Mouse (Mus musculus) bone marrow, adult 2 months (tissue): ENCODE data around the gene Zfp653. TPM values are rescaled to one million over a fixed set of nuclear protein-coding genes. Genes with fewer than 3 reads are reported as not detected.
"Not testable (repeated sequence)": the region's sequence is repeated elsewhere in the genome, so short reads cannot be mapped to it uniquely, and the experiment has no call there.

Experiments
- H3K27ac ChIP-seq: fragments of 200-500 bp; 2 replicates; pipeline ENCODE4 v1.5.1; 2012; ENCODE audit warnings: low read depth, mild to moderate bottlenecking, control low read depth, inconsistent platforms, low read length; ENCODE audit not compliant: control insufficient read depth, poor library complexity, insufficient read depth
- H3K4me1 ChIP-seq: fragments of 200-500 bp; 2 replicates; pipeline ENCODE4 v1.6.1; 2011; ENCODE audit warnings: low read length; ENCODE audit not compliant: control insufficient read depth, insufficient read depth
- H3K4me3 ChIP-seq: fragments of 200-500 bp; replicated peaks from 2 replicates; pipeline ENCODE3; 2011; ENCODE audit warnings: mild to moderate bottlenecking, low read depth, low read length, control low read depth; ENCODE audit not compliant: control insufficient read depth
- CTCF ChIP-seq: fragments of 200-500 bp; IDR thresholded peaks from 2 replicates; pipeline ENCODE4 v1.5.1; 2011; ENCODE audit warnings: low read length, control low read depth; ENCODE audit not compliant: control insufficient read depth, insufficient read depth
- POLR2A ChIP-seq: fragments of 200-500 bp; IDR thresholded peaks from 2 replicates; pipeline ENCODE4 v1.6.1; 2011; ENCODE audit warnings: low read depth, mild to moderate bottlenecking, control low read depth, low read length, borderline replicate concordance; ENCODE audit not compliant: control insufficient read depth
- WGBS: fragments of 180-500 bp; shearing (Covaris S2); methylation state at CpG from one replicate; pipeline ENCODE4 v1.1.7; 2018; 5-methylcytosine and 5-hydroxymethylcytosine counted together
- polyA plus RNA-seq: library from polyadenylated mRNA; stranded (reverse); fragments of >200 nt; gene quantifications from 2 replicates; pipeline ENCODE4 v1.2.4, GENCODE M21; 2011; ENCODE audit warnings: low replicate concordance; ENCODE audit not compliant: missing spikeins, insufficient read depth, insufficient read length

The Zfp653 gene
- polyA plus RNA-seq, 1 experiment, result 15.3 TPM

- TF ChIP-seq POLR2A (no peak), CTCF (no peak)
- 18% methylated on average over 4 of the region's 4 CpGs for WGBS
- peaks cover 2% of the 10 kb centered on the region; the same call in 1 of the 2 replicates for H3K4me1 ChIP-seq
- H3K4me3 ChIP-seq, result peak overlapping the region; percentile 95
- H3K27ac ChIP-seq, result no peak overlapping the region
These were observed 13.5 kb upstream of the Zfp653 start for GRCm38 (mm10) chr9:22084667-22085021.

DNA sequence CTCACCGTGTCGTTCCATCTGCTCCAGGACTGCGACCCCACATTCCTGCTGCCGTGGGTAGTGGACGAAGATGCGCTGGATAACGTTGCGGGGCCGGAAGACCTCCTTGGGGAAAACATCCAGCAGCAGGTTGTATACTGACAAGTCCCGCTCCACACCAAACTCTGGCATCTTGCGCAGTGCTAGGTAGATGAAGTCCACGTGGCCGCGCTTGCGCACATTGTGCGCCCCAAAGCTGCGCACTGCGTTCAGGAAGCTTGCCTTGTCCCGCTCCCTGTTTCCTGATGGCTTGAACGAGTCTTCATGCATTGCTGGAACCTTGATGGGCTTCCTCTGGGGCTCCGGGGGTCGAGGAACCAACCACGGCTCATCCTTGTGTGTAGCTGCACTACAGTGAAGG, 5.0 kb upstream of the Zfp653 start:
- TF ChIP-seq CTCF (no peak), POLR2A (no peak)
- Histone ChIP-seq H3K27ac (no peak overlapping the region), H3K4me1 (no peaks in the 10 kb centered on the region), H3K4me3 (no peak overlapping the region)
- WGBS, result 92% methylated on average over 23 of the region's 23 CpGs

GRCm38 (mm10) chr9:22075778-22076177, 4.6 kb upstream of the Zfp653 start:
- WGBS, result 78% methylated on average over 5 of the region's 5 CpGs
- H3K4me1 ChIP-seq, H3K27ac ChIP-seq, H3K4me3 ChIP-seq: not testable (repeated sequence)

DNA sequence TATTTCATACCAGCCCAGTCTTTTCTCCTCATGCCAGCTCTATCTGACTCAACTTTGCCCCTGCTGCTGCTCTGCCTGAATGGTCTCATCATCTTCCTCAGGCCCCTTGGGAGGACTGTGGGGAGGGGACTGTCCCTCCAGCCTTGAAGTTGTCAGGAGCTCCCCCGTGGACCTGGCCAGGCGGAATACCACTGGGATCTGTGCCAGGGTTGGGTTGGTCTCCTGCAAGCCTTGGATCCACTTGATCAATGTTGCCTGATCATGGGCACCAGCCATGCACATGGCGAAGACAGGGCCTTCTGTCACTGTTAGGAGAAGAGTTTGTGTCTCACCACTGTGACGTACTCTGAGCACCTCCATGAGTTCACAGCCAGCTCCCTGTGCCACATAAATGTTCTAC, 1.1 kb upstream of the Zfp653 start:
- TF ChIP-seq POLR2A (no peak), CTCF (no peak)
- WGBS, result 84% methylated on average over 4 of the region's 4 CpGs
- Histone ChIP-seq H3K4me1 (no peaks in the 10 kb centered on the region; the same call in none of the 2 replicates), H3K27ac (no peak overlapping the region), H3K4me3 (no peak overlapping the region)

DNA sequence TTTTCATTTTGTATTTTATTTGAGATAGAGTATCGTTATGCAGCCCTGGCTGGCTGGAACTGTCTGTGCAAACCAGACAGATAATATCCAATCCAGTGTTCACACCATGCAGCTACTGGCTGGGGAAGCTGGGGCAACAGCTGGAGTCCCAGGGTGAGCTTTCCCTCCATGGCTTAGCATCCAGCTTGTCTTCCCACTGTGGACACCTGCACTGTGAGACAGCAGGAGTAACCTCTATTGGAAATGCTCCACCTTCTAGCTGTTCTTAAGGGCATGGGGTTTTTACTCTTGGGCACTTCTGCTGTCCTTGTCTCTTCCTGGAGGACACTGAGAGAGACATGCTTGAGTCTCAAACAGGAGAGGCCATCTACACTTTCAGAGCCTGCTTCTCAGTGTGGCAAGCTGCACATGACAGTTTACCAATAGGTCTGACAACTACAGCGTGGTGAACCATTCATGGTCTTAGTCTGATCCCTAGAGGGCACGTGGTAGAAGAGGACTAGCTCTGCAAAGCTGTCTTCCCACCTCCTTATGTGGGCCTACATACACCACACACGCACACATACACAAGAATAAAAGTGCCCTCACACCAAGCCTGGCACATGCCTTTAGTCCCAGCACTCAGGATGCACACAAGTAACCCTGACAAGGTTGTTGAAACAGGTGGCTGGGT, 1.2 kb downstream of the Zfp653 start:
- TF ChIP-seq POLR2A, result no peak
- TF ChIP-seq CTCF, result no peak
- 56% methylated on average over 4 of the region's 4 CpGs for WGBS
- H3K4me3 ChIP-seq, result peak overlapping the region; percentile 92
- H3K27ac ChIP-seq, result peak overlapping the region; percentile 96; the same call in 1 of the 2 replicates
- H3K4me1 ChIP-seq, result no peaks in the 10 kb centered on the region; the same call in none of the 2 replicates

DNA sequence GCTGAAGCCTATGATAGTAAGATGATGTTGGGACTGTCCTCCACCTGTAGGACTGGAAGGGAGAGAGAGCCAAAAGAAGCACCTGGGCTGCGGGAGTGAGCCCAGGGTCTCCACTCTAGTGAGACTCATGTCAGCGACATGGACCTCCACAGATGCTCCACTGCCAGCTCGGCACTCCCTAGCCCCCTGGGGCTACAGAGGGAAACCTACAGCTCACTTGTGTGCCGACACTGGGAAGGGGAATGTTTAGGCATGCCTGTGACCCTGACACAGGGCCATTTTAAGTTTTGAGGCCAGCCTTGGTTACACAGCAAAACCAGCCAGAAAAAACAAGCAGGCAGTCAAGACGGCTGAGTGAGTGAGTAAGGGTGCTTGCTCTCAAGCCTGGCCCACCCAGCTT, 4.0 kb downstream of the Zfp653 start:
- H3K27ac ChIP-seq, result no peak overlapping the region
- H3K4me3 ChIP-seq, result no peak overlapping the region
- 89% methylated on average over 5 of the region's 5 CpGs for WGBS
- H3K4me1 ChIP-seq, result no peaks in the 10 kb centered on the region; the same call in none of the 2 replicates
- TF ChIP-seq CTCF (no peak), POLR2A (no peak)

DNA sequence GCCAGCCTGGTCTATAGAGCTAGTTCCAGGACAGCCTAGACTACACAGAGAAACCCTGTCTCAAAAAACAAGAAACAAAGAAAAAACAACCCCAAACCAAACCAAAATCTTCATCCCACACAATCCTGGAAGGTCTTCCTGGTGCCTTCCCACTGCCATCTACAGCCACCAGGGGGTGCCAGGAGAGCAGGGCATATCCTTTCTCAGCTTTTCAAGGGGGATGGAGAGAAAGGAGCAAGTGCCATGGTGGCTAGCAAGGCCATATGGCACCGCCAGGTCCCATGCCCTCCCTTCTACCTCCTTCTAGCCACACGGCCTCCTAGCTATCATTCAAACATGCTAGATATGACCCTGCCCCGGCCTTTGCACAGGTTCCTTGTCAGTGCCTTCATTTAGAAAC, 4.7 kb downstream of the Zfp653 start:
- Histone ChIP-seq H3K4me3 (no peak overlapping the region), H3K27ac (no peak overlapping the region), H3K4me1 (no peaks in the 10 kb centered on the region; the same call in none of the 2 replicates)
- peak; percentile 91 for TF ChIP-seq CTCF
- TF ChIP-seq POLR2A, result no peak
- 71% methylated on average over 3 of the region's 3 CpGs for WGBS

DNA sequence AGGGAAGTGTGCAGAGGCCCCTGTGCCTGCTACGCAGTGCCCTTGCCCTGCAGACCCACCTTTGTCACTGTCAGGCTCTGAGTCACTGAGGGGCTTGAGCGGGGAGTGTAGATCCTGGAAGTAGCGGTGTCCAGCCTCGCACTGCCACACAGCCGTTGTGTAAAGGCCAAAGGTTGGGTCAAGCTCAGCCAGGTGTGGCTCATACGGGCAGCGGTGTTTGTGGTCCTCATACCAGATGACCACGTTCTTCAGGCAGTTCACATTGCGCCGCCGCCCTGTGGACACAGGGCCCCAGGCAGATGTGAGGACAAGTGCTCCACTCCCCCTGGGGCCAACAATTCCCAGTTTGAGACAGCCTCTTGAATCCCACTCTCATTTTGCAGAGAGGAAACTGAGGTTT, 5.5 kb downstream of the Zfp653 start:
- TF ChIP-seq POLR2A (no peak), CTCF (no peak)
- Histone ChIP-seq H3K4me3 (no peak overlapping the region), H3K4me1 (no peaks in the 10 kb centered on the region; the same call in none of the 2 replicates), H3K27ac (no peak overlapping the region)
- WGBS, result 94% methylated on average over 11 of the region's 11 CpGs

DNA sequence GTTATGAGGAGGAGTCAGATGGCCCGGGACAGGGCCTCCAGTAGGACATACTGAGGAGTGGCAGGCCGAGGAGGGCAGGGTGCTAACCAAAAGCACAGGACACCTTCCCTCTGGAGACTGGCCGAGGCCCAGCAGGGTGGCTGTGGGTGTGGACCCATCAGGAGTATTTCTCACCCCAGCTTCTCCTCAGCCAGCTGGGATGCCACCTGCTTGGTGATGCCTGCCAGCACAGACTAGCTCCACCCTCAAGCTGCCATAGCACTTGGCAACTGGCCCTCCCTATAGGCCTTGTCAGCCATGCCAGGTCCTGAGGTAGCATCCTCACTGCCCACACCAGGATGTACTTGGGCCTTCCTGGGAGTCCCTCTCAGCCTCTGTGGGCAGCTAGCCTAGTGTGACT, 6.8 kb downstream of the Zfp653 start:
- Histone ChIP-seq H3K4me1 (no peaks in the 10 kb centered on the region), H3K4me3 (no peak overlapping the region), H3K27ac (no peak overlapping the region)
- WGBS, result 72% methylated on average over 3 of the region's 3 CpGs
- TF ChIP-seq POLR2A (no peak), CTCF (no peak)
